Mouse (Mus musculus) intestine, embryonic 16.5 days (tissue): ENCODE data around the gene Tex33. TPM values are rescaled to one million over a fixed set of nuclear protein-coding genes. Genes with fewer than 3 reads are reported as not detected.

Experiments
- ATAC-seq: fragments of 200-750 bp; cut with Nextera tagmentation; 2 replicates; pipeline ENCODE4 v1.8.0; 2017; ENCODE audit warnings: moderate TSS enrichment, moderate library complexity
- H3K27ac ChIP-seq: fragments of 300-500 bp; sonication (generic); 2 replicates; pipeline ENCODE4 v1.5.1; 2014; ENCODE audit warnings: mild to moderate bottlenecking, low read length
- H3K27me3 ChIP-seq: fragments of 300-500 bp; sonication (generic); replicated peaks from 2 replicates; pipeline ENCODE4 v1.6.1; 2014; ENCODE audit warnings: low read length, control low read depth, mixed read lengths; ENCODE audit not compliant: control insufficient read depth, insufficient read depth
- H3K36me3 ChIP-seq: fragments of 300-500 bp; sonication (generic); 2 replicates; pipeline ENCODE4 v1.6.1; 2014; ENCODE audit warnings: low read length, control low read depth; ENCODE audit not compliant: control insufficient read depth, insufficient read depth
- H3K4me1 ChIP-seq: fragments of 300-500 bp; sonication (generic); 2 replicates; pipeline ENCODE4 v1.6.1; 2014; ENCODE audit warnings: low read length, control low read depth, mixed read lengths; ENCODE audit not compliant: control insufficient read depth, insufficient read depth
- H3K4me2 ChIP-seq: fragments of 300-500 bp; sonication (generic); 2 replicates; pipeline ENCODE4 v1.6.1; 2014; ENCODE audit warnings: low read depth, low read length, control low read depth
- H3K4me3 ChIP-seq: fragments of 300-500 bp; sonication (generic); 2 replicates; pipeline ENCODE4 v1.5.1; 2014; ENCODE audit warnings: mild to moderate bottlenecking, low read length
- H3K9ac ChIP-seq: fragments of 300-500 bp; sonication (generic); 2 replicates; pipeline ENCODE4 v1.6.1; 2014; ENCODE audit warnings: low read depth, low read length
- H3K9me3 ChIP-seq: fragments of 300-500 bp; sonication (generic); 2 replicates; pipeline ENCODE4 v1.6.1; 2016; ENCODE audit warnings: low read length, control low read depth; ENCODE audit not compliant: control insufficient read depth
- WGBS: fragments of 180-500 bp; shearing (Covaris S2); extraction: QIAGEN DNeasy Blood & Tissue Kit; methylation state at CpG from one replicate; pipeline ENCODE4 v1.1.7; 2014; 5-methylcytosine and 5-hydroxymethylcytosine counted together
- polyA plus RNA-seq: library from polyadenylated mRNA; unstranded; fragments of >200 nt; fragmentation: Nextera tagmentation; extraction: Ambion mirVana; gene quantifications from 2 replicates; pipeline ENCODE4 v1.2.1, GENCODE M21; 2015

Gene Tex33
- polyA plus RNA-seq, 1 experiment from 2014 or later, result not detected

DNA sequence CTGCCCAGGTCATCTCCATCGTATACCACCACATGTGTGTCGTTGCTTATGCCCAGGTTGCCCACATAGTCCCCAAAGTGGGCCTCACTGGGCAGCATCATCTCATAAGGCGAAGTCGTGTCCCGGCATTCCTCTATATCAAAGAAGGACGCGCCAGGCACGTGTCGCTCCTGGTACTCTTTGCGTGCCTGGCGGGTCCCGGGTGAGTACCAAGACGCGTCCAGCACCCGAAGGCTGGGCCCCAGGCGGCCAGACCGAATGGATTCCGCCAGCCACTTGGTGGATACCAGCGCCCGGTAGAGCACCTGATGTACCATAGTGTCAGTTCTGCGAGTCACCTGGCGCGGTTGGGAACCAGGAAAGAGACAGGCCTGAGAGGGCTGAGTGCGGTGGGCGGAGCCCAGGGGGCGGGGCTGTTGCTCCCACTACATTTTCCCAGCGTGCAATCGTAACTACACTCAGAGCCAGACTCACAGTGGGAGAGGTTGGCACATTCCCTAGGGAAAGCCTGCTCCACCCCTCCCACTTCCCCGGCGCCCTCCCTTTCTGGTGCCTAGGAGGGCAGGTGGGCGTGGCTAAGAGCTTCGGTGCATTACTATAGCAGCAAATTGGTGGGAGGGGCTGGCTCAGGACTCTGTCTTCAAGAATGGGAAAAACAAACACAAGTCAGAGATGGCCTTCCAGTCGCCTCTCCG is 10.0 kb upstream of the Tex33 start, which contains the start of gene Tst:
Tst (minus strand) TSS at position 391 of the 695 bp plus-strand sequence.
- Histone ChIP-seq H3K4me3 (peak within 1 kb of the TSS; percentile 65), H3K27ac (peak within 1 kb of the TSS; percentile 91), H3K4me1 (peaks cover 41% of the 10 kb centered on the region), H3K27me3 (peaks cover 6% of the 10 kb centered on the region), H3K9ac (peak within 1 kb of the TSS; percentile 76), H3K4me2 (peak within 1 kb of the TSS; percentile 75), H3K36me3 (no peaks in the 10 kb centered on the region), H3K9me3 (no peaks in the 10 kb centered on the region)
- whole genome bisulfite sequencing, result 1% methylated on average over 34 of the region's 34 CpGs
- peak; percentile 85 for ATAC-seq

DNA sequence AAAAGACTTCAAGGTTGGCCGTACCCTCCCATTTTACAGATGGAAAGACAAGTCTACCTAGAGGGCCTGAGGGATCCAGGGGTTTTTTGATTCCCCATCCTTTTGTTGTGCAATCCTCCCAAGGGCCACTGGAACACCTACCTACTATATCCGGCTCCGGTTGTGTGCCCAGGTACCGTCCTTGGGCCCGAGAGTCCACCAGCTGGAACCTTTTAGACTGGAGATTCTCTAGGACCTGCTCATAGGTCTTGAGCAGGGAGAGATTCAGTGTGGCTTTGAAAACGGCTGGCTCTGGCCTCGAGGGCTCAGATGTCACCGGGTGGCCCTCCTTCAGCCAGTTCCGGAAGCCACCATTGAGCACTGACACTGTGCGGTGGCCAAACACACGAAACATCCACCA is 9.4 kb upstream of the Tex33 start:
- H3K27ac ChIP-seq, result peak overlapping the region; percentile 91
- peaks cover 38% of the 10 kb centered on the region for H3K4me1 ChIP-seq
- 49% methylated on average over 11 of the region's 11 CpGs for WGBS
- peaks cover under 1% of the 10 kb centered on the region; the same call in 1 of the 2 replicates for H3K27me3 ChIP-seq
- H3K4me2 ChIP-seq, result peak overlapping the region; percentile 75
- ATAC-seq, result no peak
- no peaks in the 10 kb centered on the region for H3K36me3 ChIP-seq
- H3K9me3 ChIP-seq, result no peaks in the 10 kb centered on the region
- peak overlapping the region; percentile 65 for H3K4me3 ChIP-seq
- H3K9ac ChIP-seq, result peak overlapping the region; percentile 76

- Histone ChIP-seq H3K4me2 (peak overlapping the region; percentile 75), H3K27ac (peak overlapping the region; percentile 1; the same call in 1 of the 2 replicates), H3K27me3 (no peaks in the 10 kb centered on the region), H3K9me3 (no peaks in the 10 kb centered on the region), H3K4me3 (no peak overlapping the region), H3K9ac (no peak overlapping the region), H3K36me3 (no peaks in the 10 kb centered on the region), H3K4me1 (peaks cover 32% of the 10 kb centered on the region)
- WGBS, result 58% methylated on average over 1 of the region's 1 CpGs
- no peak for ATAC-seq
Measured at GRCm38 (mm10) chr15:78403896-78404295, 8.2 kb upstream of the Tex33 start.

DNA sequence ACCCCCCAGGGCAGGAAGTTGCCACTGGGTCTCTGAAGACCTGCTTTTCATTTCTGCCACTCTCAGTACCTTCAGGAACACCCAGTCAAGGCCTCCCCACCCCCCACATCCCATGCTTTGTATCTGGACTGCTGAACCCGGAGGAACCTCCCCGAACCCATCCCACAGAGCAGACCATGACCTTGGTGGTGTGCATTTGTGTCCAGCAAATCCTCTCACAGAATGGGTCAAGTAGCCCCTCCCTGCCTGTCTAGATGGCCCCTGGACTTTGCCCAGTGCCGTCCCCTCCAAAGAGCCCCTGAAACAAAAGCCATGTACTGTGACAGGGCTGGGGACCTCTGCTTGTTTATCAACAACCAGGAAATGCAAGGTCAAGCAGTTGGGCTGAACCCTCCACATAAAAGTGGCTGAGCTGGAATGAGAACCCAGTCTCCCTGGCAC is 7.6 kb upstream of the Tex33 start:
- peak overlapping the region; percentile 75 for H3K4me2 ChIP-seq
- H3K27me3 ChIP-seq, result 0 out of 2 replicates have a peak, but pooled peaks cover 3% of the 10 kb centered on the region
- H3K36me3 ChIP-seq, result no peaks in the 10 kb centered on the region
- no peak overlapping the region for H3K4me3 ChIP-seq
- peaks cover 27% of the 10 kb centered on the region for H3K4me1 ChIP-seq
- H3K27ac ChIP-seq, result peak overlapping the region; percentile 1; the same call in 1 of the 2 replicates
- WGBS, result 38% methylated on average over 3 of the region's 3 CpGs
- no peaks in the 10 kb centered on the region for H3K9me3 ChIP-seq
- peak overlapping the region; percentile 12; the same call in 1 of the 2 replicates for H3K9ac ChIP-seq
- no peak for ATAC-seq

DNA sequence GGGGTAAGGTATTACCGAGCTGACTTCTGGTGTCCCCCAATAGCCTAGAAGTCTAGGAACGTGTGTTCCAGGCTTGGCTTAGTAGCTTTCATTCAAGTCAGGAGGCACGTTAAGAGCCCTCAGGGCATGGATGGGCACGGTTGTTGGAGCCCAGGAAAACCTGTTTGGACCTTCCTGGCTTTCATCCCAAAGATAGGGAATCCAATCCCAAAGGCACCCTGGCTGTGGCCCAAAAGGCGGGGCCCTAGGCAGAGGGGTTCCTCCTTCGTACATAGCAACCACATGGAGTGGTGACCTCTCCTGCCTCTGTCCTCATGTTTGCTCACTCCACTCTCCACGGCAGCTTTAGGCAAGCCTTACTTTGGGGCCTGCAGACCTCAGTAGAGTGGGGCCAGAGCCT is 6.7 kb upstream of the Tex33 start:
- H3K27me3 ChIP-seq, result 0 out of 2 replicates have a peak, but pooled peaks cover 3% of the 10 kb centered on the region
- no peak overlapping the region for H3K4me3 ChIP-seq
- ATAC-seq, result no peak
- WGBS, result 80% methylated on average over 7 of the region's 7 CpGs
- H3K9ac ChIP-seq, result no peak overlapping the region
- no peaks in the 10 kb centered on the region for H3K36me3 ChIP-seq
- no peak overlapping the region for H3K27ac ChIP-seq
- no peak overlapping the region for H3K4me2 ChIP-seq
- peaks cover 27% of the 10 kb centered on the region for H3K4me1 ChIP-seq
- H3K9me3 ChIP-seq, result no peaks in the 10 kb centered on the region

GRCm38 (mm10) chr15:78401921-78402320 is 6.2 kb upstream of the Tex33 start:
- Histone ChIP-seq H3K4me2 (no peak overlapping the region), H3K36me3 (no peaks in the 10 kb centered on the region), H3K4me3 (no peak overlapping the region), H3K27ac (no peak overlapping the region), H3K9me3 (no peaks in the 10 kb centered on the region), H3K27me3 (0 out of 2 replicates have a peak, but pooled peaks cover 3% of the 10 kb centered on the region), H3K4me1 (peaks cover 27% of the 10 kb centered on the region), H3K9ac (0 out of 2 replicates have a peak overlapping the region, but pooled peaks have one; percentile 0)
- ATAC-seq, result no peak
- WGBS, result 54% methylated on average over 4 of the region's 4 CpGs

GRCm38 (mm10) chr15:78401345-78401744 is 5.6 kb upstream of the Tex33 start:
- Histone ChIP-seq H3K27me3 (0 out of 2 replicates have a peak, but pooled peaks cover 3% of the 10 kb centered on the region), H3K36me3 (no peaks in the 10 kb centered on the region), H3K9ac (no peak overlapping the region), H3K4me1 (peaks cover 27% of the 10 kb centered on the region), H3K9me3 (no peaks in the 10 kb centered on the region), H3K4me3 (no peak overlapping the region), H3K4me2 (no peak overlapping the region), H3K27ac (no peak overlapping the region)
- ATAC-seq, result no peak
- WGBS, result 76% methylated on average over 6 of the region's 6 CpGs

- H3K36me3 ChIP-seq, result no peaks in the 10 kb centered on the region
- H3K9ac ChIP-seq, result no peak overlapping the region
- H3K4me3 ChIP-seq, result no peak overlapping the region
- H3K27ac ChIP-seq, result no peak overlapping the region
- H3K27me3 ChIP-seq, result peaks cover 15% of the 10 kb centered on the region; the same call in 1 of the 2 replicates
- no peaks in the 10 kb centered on the region for H3K4me1 ChIP-seq
- 87% methylated on average over 3 of the region's 3 CpGs for WGBS
- no peaks in the 10 kb centered on the region for H3K9me3 ChIP-seq
- no peak overlapping the region for H3K4me2 ChIP-seq
- no peak for ATAC-seq
Measured at GRCm38 (mm10) chr15:78390855-78391254, 4.9 kb downstream of the Tex33 start.

- ATAC-seq, result no peak
- peaks cover 9% of the 10 kb centered on the region; the same call in 1 of the 2 replicates for H3K27me3 ChIP-seq
- H3K4me2 ChIP-seq, result no peak overlapping the region
- peaks cover 8% of the 10 kb centered on the region for H3K4me1 ChIP-seq
- H3K27ac ChIP-seq, result no peak overlapping the region
- WGBS, result 91% methylated on average over 1 of the region's 1 CpGs
- H3K36me3 ChIP-seq, result no peaks in the 10 kb centered on the region
- no peak overlapping the region for H3K4me3 ChIP-seq
- H3K9ac ChIP-seq, result no peak overlapping the region
- no peaks in the 10 kb centered on the region for H3K9me3 ChIP-seq
Measured at GRCm38 (mm10) chr15:78385564-78385963, 10.1 kb downstream of the Tex33 start.
